Mouse (Mus musculus): ENCODE measurements around the gene Elavl4. TPM values are rescaled to one million over a fixed set of nuclear protein-coding genes. Genes with fewer than 3 reads are reported as not detected.

The Elavl4 gene
- polyA plus RNA-seq, 1 experiment from 2014 or later, result 6.1 TPM

DNA sequence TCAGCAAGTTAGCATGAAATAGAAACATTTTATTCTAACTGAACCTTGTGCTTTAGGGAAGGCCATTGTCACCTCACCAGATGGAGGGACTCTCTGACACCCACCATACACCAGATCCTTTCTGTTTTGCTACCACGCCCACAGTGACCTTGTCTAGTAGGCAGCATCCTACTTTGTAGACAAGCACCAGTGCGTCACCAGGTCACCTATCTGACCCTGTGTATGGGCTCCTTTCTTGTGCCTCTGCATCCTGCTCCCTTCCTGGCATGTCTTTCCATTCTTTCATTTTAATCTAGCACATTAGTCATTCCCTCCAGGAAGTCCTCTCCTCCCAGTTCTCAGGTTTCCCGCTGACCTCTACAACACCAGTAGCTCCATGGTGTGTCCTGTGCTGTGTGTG is 190.1 kb downstream of the Elavl4 start:
- Histone ChIP-seq H3K9me3 (ENCODE audit: control insufficient read depth, low read length) (no peaks in the 10 kb centered on the region), H3K36me3 (ENCODE audit: control insufficient read depth, insufficient read depth, low read length) (no peaks in the 10 kb centered on the region), H3K27me3 (ENCODE audit: control insufficient read depth, insufficient read depth, low read length) (no peaks in the 10 kb centered on the region), H3K9ac (ENCODE audit: low read length) (no peak overlapping the region), H3K4me2 (ENCODE audit: low read length) (no peak overlapping the region), H3K4me1 (ENCODE audit: control insufficient read depth in 2 of 2, insufficient read depth in 2 of 2, low read length in 2 of 2) (no peaks in the 10 kb centered on the region), H3K27ac (replicated peaks in 1 of 2; ENCODE audit: control insufficient read depth in 1 of 2, insufficient read depth in 1 of 2, low read depth in 2 of 2, low read length in 2 of 2) (no peak overlapping the region), H3K4me3 (ENCODE audit: control insufficient read depth in 1 of 2, insufficient read depth in 1 of 2, low read depth in 1 of 2, low read length in 2 of 2) (no peak overlapping the region)
- 76% methylated on average over 3 of the region's 3 CpGs for WGBS
- no peak for ATAC-seq (ENCODE audit: insufficient number of reproducible peaks, insufficient read depth, low FRiP score, low read depth)

DNA sequence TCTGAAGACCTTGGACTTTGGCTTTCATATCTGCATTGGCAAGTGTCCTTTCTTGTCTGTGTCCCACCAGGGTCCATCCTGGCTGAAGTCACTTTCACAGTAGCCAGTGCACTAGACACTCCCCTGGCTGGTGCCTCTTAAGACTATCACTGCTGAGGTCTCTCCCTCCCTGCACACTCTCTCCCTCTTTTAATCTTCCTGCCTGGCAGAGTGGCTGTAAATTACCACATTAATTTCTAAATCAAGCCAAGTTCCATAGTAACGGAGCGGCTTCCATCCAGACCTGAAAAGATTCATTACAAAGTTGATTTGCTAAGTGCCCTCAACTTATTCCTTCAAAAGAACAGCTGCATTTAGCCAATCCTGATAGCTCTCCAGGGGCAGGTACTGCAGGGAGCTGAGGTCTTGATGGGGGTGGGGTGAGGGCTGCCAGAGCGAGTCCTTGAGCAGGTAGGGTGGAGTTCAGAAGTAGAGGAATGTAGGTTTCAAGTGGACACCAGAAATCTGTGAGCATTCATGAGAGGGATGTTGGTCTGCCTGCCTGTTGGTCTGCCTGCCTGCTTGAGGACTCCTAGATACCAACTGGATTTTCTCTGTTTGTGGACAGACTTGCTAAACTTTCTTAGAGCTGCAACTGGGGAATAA is 194.1 kb downstream of the Elavl4 start:
- Histone ChIP-seq H3K4me3 (ENCODE audit: control insufficient read depth in 1 of 2, insufficient read depth in 1 of 2, low read depth in 1 of 2, low read length in 2 of 2) (no peak overlapping the region), H3K27me3 (ENCODE audit: control insufficient read depth, insufficient read depth, low read length) (no peaks in the 10 kb centered on the region), H3K4me2 (ENCODE audit: low read length) (no peak overlapping the region), H3K36me3 (ENCODE audit: control insufficient read depth, insufficient read depth, low read length) (no peaks in the 10 kb centered on the region), H3K9me3 (ENCODE audit: control insufficient read depth, low read length) (no peaks in the 10 kb centered on the region), H3K27ac (replicated peaks in 1 of 2; ENCODE audit: control insufficient read depth in 1 of 2, insufficient read depth in 1 of 2, low read depth in 2 of 2, low read length in 2 of 2) (no peak overlapping the region), H3K9ac (ENCODE audit: low read length) (no peak overlapping the region), H3K4me1 (ENCODE audit: control insufficient read depth in 2 of 2, insufficient read depth in 2 of 2, low read length in 2 of 2) (no peaks in the 10 kb centered on the region)
- WGBS, result 51% methylated on average over 3 of the region's 3 CpGs
- ATAC-seq (ENCODE audit: insufficient number of reproducible peaks, insufficient read depth, low FRiP score, low read depth), result no peak

GRCm38 (mm10) chr4:110155954-110156353 is 195.8 kb downstream of the Elavl4 start:
- H3K9me3 ChIP-seq (ENCODE audit: control insufficient read depth, low read length), result no peaks in the 10 kb centered on the region
- H3K36me3 ChIP-seq (ENCODE audit: control insufficient read depth, insufficient read depth, low read length), result no peaks in the 10 kb centered on the region
- no peak overlapping the region for H3K27ac ChIP-seq (replicated peaks in 1 of 2; ENCODE audit: control insufficient read depth in 1 of 2, insufficient read depth in 1 of 2, low read depth in 2 of 2, low read length in 2 of 2)
- WGBS, result 72% methylated on average over 2 of the region's 2 CpGs
- no peak overlapping the region for H3K4me2 ChIP-seq (ENCODE audit: low read length)
- no peak overlapping the region for H3K4me3 ChIP-seq (ENCODE audit: control insufficient read depth in 1 of 2, insufficient read depth in 1 of 2, low read depth in 1 of 2, low read length in 2 of 2)
- no peak overlapping the region for H3K9ac ChIP-seq (ENCODE audit: low read length)
- H3K4me1 ChIP-seq (ENCODE audit: control insufficient read depth in 2 of 2, insufficient read depth in 2 of 2, low read length in 2 of 2), result no peaks in the 10 kb centered on the region
- H3K27me3 ChIP-seq (ENCODE audit: control insufficient read depth, insufficient read depth, low read length), result no peaks in the 10 kb centered on the region
- no peak for ATAC-seq (ENCODE audit: insufficient number of reproducible peaks, insufficient read depth, low FRiP score, low read depth)

Other genes with a start within 250 kb of the Elavl4 start
- 1.1 and 1.4 TPM in 2 replicates for gene Agbl4, start 45.8 kb upstream of the Elavl4 start, polyA plus RNA-seq (2014; fragmentation: Nextera tagmentation; extraction: Ambion mirVana)